Mouse (Mus musculus) embryonic facial prominence, embryonic 15.5 days (tissue): ENCODE results near the gene Olfr992. TPM values are rescaled to one million over a fixed set of nuclear protein-coding genes. Genes with fewer than 3 reads are reported as not detected.
"Not testable (repeated sequence)": the region's sequence is repeated elsewhere in the genome, so short reads cannot be mapped to it uniquely, and the experiment has no call there.

ENCODE experiments used
- ATAC-seq: fragments of 200-750 bp; cut with Nextera tagmentation; 2 replicates; pipeline ENCODE4 v1.8.0; 2017; ENCODE audit warnings: low read depth, moderate TSS enrichment; ENCODE audit not compliant: insufficient number of reproducible peaks, low FRiP score, low TSS enrichment
- H3K27ac ChIP-seq: fragments of 300-500 bp; sonication (generic); replicated peaks from 2 replicates; pipeline ENCODE4 v1.5.1; 2015; ENCODE audit warnings: mild to moderate bottlenecking, inconsistent platforms
- H3K27me3 ChIP-seq: fragments of 300-500 bp; sonication (generic); 2 replicates; pipeline ENCODE4 v1.6.1; 2015; ENCODE audit warnings: inconsistent platforms
- H3K36me3 ChIP-seq: fragments of 300-500 bp; sonication (generic); 2 replicates; pipeline ENCODE4 v1.6.1; 2015; ENCODE audit warnings: mild to moderate bottlenecking, inconsistent platforms
- H3K4me1 ChIP-seq: fragments of 300-500 bp; sonication (generic); 2 replicates; pipeline ENCODE4 v1.6.1; 2015; ENCODE audit warnings: inconsistent platforms
- H3K4me2 ChIP-seq: fragments of 300-500 bp; sonication (generic); replicated peaks from 2 replicates; pipeline ENCODE4 v1.6.1; 2015; ENCODE audit warnings: mild to moderate bottlenecking, inconsistent platforms
- H3K4me3 ChIP-seq: fragments of 300-500 bp; sonication (generic); replicated peaks from 2 replicates; pipeline ENCODE4 v1.5.1; 2015; ENCODE audit warnings: mild to moderate bottlenecking, inconsistent platforms
- H3K9ac ChIP-seq: fragments of 300-500 bp; sonication (generic); 2 replicates; pipeline ENCODE4 v1.6.1; 2015; ENCODE audit warnings: inconsistent platforms
- H3K9me3 ChIP-seq: fragments of 300-500 bp; sonication (generic); replicated peaks from 2 replicates; pipeline ENCODE4 v1.6.1; 2016; ENCODE audit warnings: inconsistent platforms
- WGBS: fragments of 180-500 bp; shearing (Covaris S2); methylation state at CpG from one replicate; pipeline ENCODE4 v1.1.7; 2015; 5-methylcytosine and 5-hydroxymethylcytosine counted together
- polyA plus RNA-seq: library from polyadenylated mRNA; unstranded; fragments of >200 nt; fragmentation: Nextera tagmentation; extraction: Ambion mirVana; gene quantifications from 2 replicates; pipeline ENCODE4 v1.2.1, GENCODE M21; 2015

The Olfr992 gene
- polyA plus RNA-seq, result 0.09 TPM in 1 of 2 replicates, not detected in the other

GRCm38 (mm10) chr2:85409369-85409768 is at the start of gene Olfr992:
Olfr992 (minus strand) TSS chr2:85409469.
- no peak within 1 kb of the TSS for H3K27ac ChIP-seq
- no peak within 1 kb of the TSS for H3K9ac ChIP-seq
- H3K4me2 ChIP-seq, result no peak within 1 kb of the TSS
- no peak for ATAC-seq
- no peak within 1 kb of the TSS for H3K4me3 ChIP-seq
- H3K9me3 ChIP-seq, result no peaks in the 10 kb centered on the region
- WGBS, result 49% methylated on average over 2 of the region's 2 CpGs
- no peaks in the 10 kb centered on the region for H3K4me1 ChIP-seq
- H3K27me3 ChIP-seq, result no peaks in the 10 kb centered on the region
- no peaks in the 10 kb centered on the region for H3K36me3 ChIP-seq

- 11% methylated on average over 1 of the region's 1 CpGs for WGBS
- no peak within 1 kb of the TSS for H3K4me2 ChIP-seq
- no peaks in the 10 kb centered on the region for H3K4me1 ChIP-seq
- H3K9me3 ChIP-seq, result no peaks in the 10 kb centered on the region
- no peaks in the 10 kb centered on the region for H3K36me3 ChIP-seq
- H3K27me3 ChIP-seq, result no peaks in the 10 kb centered on the region
- no peak within 1 kb of the TSS for H3K4me3 ChIP-seq
- H3K9ac ChIP-seq, result no peak within 1 kb of the TSS
- no peak within 1 kb of the TSS for H3K27ac ChIP-seq
- no peak for ATAC-seq
Measured at GRCm38 (mm10) chr2:85443539-85443938, 34.3 kb upstream of the Olfr992 start, which contains the start of gene Olfr995. Olfr995 (minus strand) TSS chr2:85443639.

DNA sequence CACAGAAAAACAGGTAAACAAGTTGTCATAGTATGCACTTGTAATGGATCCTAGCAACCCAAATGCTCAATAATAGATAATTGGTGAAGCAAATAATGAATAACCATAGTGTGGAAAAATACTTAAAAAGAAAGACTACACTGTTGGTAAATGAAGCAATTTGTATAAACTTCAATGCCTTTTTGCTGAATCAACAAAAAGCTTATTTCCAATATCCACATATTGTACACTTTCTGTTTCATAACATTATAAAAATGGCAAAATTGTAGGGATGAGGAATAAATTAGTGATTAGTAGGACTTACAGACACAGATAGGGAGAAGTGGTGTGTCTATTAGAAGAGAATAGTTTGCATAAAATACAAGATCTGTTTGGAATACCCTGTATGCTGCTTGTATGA is 33.3 kb upstream of the Olfr992 start:
- no peaks in the 10 kb centered on the region for H3K9me3 ChIP-seq
- H3K27ac ChIP-seq, result no peak overlapping the region
- no peaks in the 10 kb centered on the region for H3K27me3 ChIP-seq
- H3K9ac ChIP-seq, result no peak overlapping the region
- no peak for ATAC-seq
- H3K4me3 ChIP-seq, result no peak overlapping the region
- H3K36me3 ChIP-seq, result no peaks in the 10 kb centered on the region
- H3K4me2 ChIP-seq, result no peak overlapping the region
- H3K4me1 ChIP-seq, result no peaks in the 10 kb centered on the region

- WGBS, result 85% methylated on average over 3 of the region's 3 CpGs
- Histone ChIP-seq H3K9ac (no peak within 1 kb of the TSS), H3K4me1 (no peaks in the 10 kb centered on the region), H3K4me3 (no peak within 1 kb of the TSS), H3K4me2 (no peak within 1 kb of the TSS), H3K36me3 (no peaks in the 10 kb centered on the region), H3K27ac (no peak within 1 kb of the TSS), H3K9me3 (no peaks in the 10 kb centered on the region), H3K27me3 (no peaks in the 10 kb centered on the region)
- ATAC-seq, result no peak
Measured at GRCm38 (mm10) chr2:85436351-85436750, 27.1 kb upstream of the Olfr992 start, which contains the start of gene Olfr994. Olfr994 (minus strand) TSS chr2:85436451.

DNA sequence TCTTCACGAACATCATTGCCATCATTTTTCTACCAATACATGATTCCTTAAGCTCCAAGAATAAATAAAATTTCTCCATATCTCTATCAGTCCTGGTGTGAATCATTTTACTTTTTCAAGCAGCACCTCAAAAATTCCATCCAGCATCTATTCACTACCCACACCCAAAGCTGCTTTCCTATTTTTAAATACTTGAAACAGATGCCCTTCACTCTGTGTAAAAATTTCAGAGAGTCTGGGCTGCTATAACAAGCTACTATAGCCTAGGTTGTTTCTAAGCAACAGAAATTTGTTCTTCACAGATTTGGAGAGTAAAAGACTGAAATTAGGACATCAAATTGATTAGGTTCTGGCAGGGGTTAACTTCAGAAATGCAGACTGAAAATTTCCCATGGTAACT is 16.6 kb upstream of the Olfr992 start:
- no peak overlapping the region for H3K4me3 ChIP-seq
- 74% methylated on average over 1 of the region's 1 CpGs for WGBS

GRCm38 (mm10) chr2:85414777-85415176 is 5.5 kb upstream of the Olfr992 start, which contains the start of gene Olfr993:
Olfr993 (minus strand) TSS chr2:85414877.
- no peak within 1 kb of the TSS for H3K27ac ChIP-seq
- H3K4me2 ChIP-seq, result no peak within 1 kb of the TSS
- H3K9me3 ChIP-seq, result no peaks in the 10 kb centered on the region
- no peaks in the 10 kb centered on the region for H3K36me3 ChIP-seq
- no peak within 1 kb of the TSS for H3K4me3 ChIP-seq
- no peak for ATAC-seq
- H3K9ac ChIP-seq, result no peak within 1 kb of the TSS
- no peaks in the 10 kb centered on the region for H3K27me3 ChIP-seq
- H3K4me1 ChIP-seq, result no peaks in the 10 kb centered on the region

More for the DNA sequence above, 16.6 kb upstream of the Olfr992 start:
- no peak overlapping the region for H3K4me2 ChIP-seq
- H3K9me3 ChIP-seq, result no peaks in the 10 kb centered on the region
- H3K27ac ChIP-seq, result no peak overlapping the region
- H3K9ac ChIP-seq, result no peak overlapping the region
- H3K36me3 ChIP-seq, result no peaks in the 10 kb centered on the region
- no peaks in the 10 kb centered on the region for H3K4me1 ChIP-seq
- no peak for ATAC-seq
- H3K27me3 ChIP-seq, result no peaks in the 10 kb centered on the region

DNA sequence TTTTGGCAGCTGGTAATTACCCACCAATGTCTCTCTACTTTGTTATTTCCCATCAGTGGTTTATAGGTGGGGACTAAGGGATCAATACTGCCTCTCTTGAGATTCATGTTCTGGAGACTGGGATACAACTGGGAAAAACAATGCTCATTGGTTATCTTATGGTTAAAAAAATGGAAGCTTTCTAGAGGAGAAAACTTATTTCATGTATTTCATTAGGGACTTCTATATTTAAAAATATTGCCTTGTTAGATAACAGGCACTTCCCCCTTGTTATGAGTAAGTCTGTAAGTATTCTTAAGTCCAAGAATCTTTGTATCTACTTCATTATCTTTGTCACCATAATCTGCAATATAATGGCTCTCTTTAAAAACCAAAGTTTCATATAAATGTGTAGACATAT is 46.1 kb downstream of the Olfr992 start, which contains the start of gene Olfr988:
Olfr988 (minus strand) TSS at position 101 of the 400 bp plus-strand sequence.
- H3K4me1 ChIP-seq, H3K4me3 ChIP-seq, H3K9me3 ChIP-seq, H3K4me2 ChIP-seq, H3K36me3 ChIP-seq, H3K9ac ChIP-seq, H3K27me3 ChIP-seq, H3K27ac ChIP-seq, ATAC-seq: not testable (repeated sequence)

Other genes starting within 250 kb of the Olfr992 start
- gene Lrrc55, start 212.3 kb downstream of the Olfr992 start, polyA plus RNA-seq, result 0.79 and 1.0 TPM in 2 replicates
- gene Olfr987, start 70.2 kb downstream of the Olfr992 start, polyA plus RNA-seq, result 0.37 TPM in 1 of 2 replicates, not detected in the other
- gene Olfr988, start 46.2 kb downstream of the Olfr992 start, polyA plus RNA-seq, result not detected in 2 replicates
- not detected in 2 replicates for gene Olfr993, start 5.4 kb upstream of the Olfr992 start, polyA plus RNA-seq
- 0.35 TPM in 1 of 2 replicates, not detected in the other for gene Olfr994, start 27.0 kb upstream of the Olfr992 start, polyA plus RNA-seq
- not detected in 2 replicates for gene Olfr995, start 34.2 kb upstream of the Olfr992 start, polyA plus RNA-seq
- gene 4833423E24Rik, start 109.6 kb upstream of the Olfr992 start, polyA plus RNA-seq, result 10.8 and 11.9 TPM in 2 replicates
- gene Olfr996, start 169.7 kb upstream of the Olfr992 start, polyA plus RNA-seq, result not detected in 2 replicates
- not detected in 2 replicates for gene Olfr998, start 179.5 kb upstream of the Olfr992 start, polyA plus RNA-seq
- gene Olfr1000, start 202.4 kb upstream of the Olfr992 start, polyA plus RNA-seq, result not detected in 2 replicates
- 0.11 TPM in 1 of 2 replicates, not detected in the other for gene Olfr1002, start 241.2 kb upstream of the Olfr992 start, polyA plus RNA-seq